Mouse (Mus musculus): ENCODE data around the gene Neurog2. TPM values are rescaled to one million over a fixed set of nuclear protein-coding genes. Genes with fewer than 3 reads are reported as not detected.

The Neurog2 gene
- polyA plus RNA-seq, 1 experiment from 2014 or later, result not detected

- no peak overlapping the region for H3K27ac ChIP-seq (ENCODE audit: low read length)
- H3K36me3 ChIP-seq (ENCODE audit: insufficient read depth, low read length), result no peaks in the 10 kb centered on the region
- H3K9ac ChIP-seq (replicated peaks; ENCODE audit: low read length), result no peak overlapping the region
- WGBS, result 59% methylated on average over 18 of the region's 18 CpGs
- no peak overlapping the region for H3K4me3 ChIP-seq (ENCODE audit: low read length)
- no peaks in the 10 kb centered on the region for H3K4me1 ChIP-seq (ENCODE audit: insufficient read depth, low read length)
- H3K27me3 ChIP-seq (ENCODE audit: insufficient read depth, low read length), result peaks cover 57% of the 10 kb centered on the region
- no peak overlapping the region for H3K4me2 ChIP-seq (replicated peaks; ENCODE audit: low read depth, low read length)
- no peak for ATAC-seq (ENCODE audit: low FRiP score, low TSS enrichment)
- no peaks in the 10 kb centered on the region for H3K9me3 ChIP-seq (ENCODE audit: low read length)
Observed at GRCm38 (mm10) chr3:127646156-127646825, 13.4 kb downstream of the Neurog2 start.

- ATAC-seq (ENCODE audit: low FRiP score, low TSS enrichment), result no peak
- Histone ChIP-seq H3K27ac (ENCODE audit: low read length) (no peak overlapping the region), H3K4me2 (replicated peaks; ENCODE audit: low read depth, low read length) (no peak overlapping the region), H3K36me3 (ENCODE audit: insufficient read depth, low read length) (no peaks in the 10 kb centered on the region), H3K27me3 (ENCODE audit: insufficient read depth, low read length) (peaks cover 4% of the 10 kb centered on the region), H3K9ac (replicated peaks; ENCODE audit: low read length) (no peak overlapping the region), H3K9me3 (ENCODE audit: low read length) (no peaks in the 10 kb centered on the region), H3K4me3 (ENCODE audit: low read length) (no peak overlapping the region), H3K4me1 (ENCODE audit: insufficient read depth, low read length) (no peaks in the 10 kb centered on the region)
- WGBS, result 67% methylated on average over 7 of the region's 7 CpGs
Observed at GRCm38 (mm10) chr3:127651742-127652653, 19.1 kb downstream of the Neurog2 start.

- Histone ChIP-seq H3K9ac (replicated peaks; ENCODE audit: low read length) (no peak overlapping the region), H3K36me3 (ENCODE audit: insufficient read depth, low read length) (no peaks in the 10 kb centered on the region), H3K4me3 (ENCODE audit: low read length) (no peak overlapping the region), H3K4me1 (ENCODE audit: insufficient read depth, low read length) (no peaks in the 10 kb centered on the region), H3K4me2 (replicated peaks; ENCODE audit: low read depth, low read length) (no peak overlapping the region), H3K27me3 (ENCODE audit: insufficient read depth, low read length) (no peaks in the 10 kb centered on the region), H3K27ac (ENCODE audit: low read length) (no peak overlapping the region), H3K9me3 (ENCODE audit: low read length) (no peaks in the 10 kb centered on the region)
- 81% methylated on average over 7 of the region's 7 CpGs for WGBS
- ATAC-seq (ENCODE audit: low FRiP score, low TSS enrichment), result no peak
Observed at GRCm38 (mm10) chr3:127660712-127661111, 27.8 kb downstream of the Neurog2 start.

GRCm38 (mm10) chr3:127661646-127662531, 29.0 kb downstream of the Neurog2 start:
- Histone ChIP-seq H3K27me3 (ENCODE audit: insufficient read depth, low read length) (no peaks in the 10 kb centered on the region), H3K36me3 (ENCODE audit: insufficient read depth, low read length) (no peaks in the 10 kb centered on the region), H3K4me1 (ENCODE audit: insufficient read depth, low read length) (no peaks in the 10 kb centered on the region), H3K9ac (replicated peaks; ENCODE audit: low read length) (no peak overlapping the region), H3K4me3 (ENCODE audit: low read length) (no peak overlapping the region), H3K27ac (ENCODE audit: low read length) (no peak overlapping the region), H3K4me2 (replicated peaks; ENCODE audit: low read depth, low read length) (no peak overlapping the region), H3K9me3 (ENCODE audit: low read length) (no peaks in the 10 kb centered on the region)
- ATAC-seq (ENCODE audit: low FRiP score, low TSS enrichment), result no peak
- 67% methylated on average over 22 of the region's 22 CpGs for WGBS

- Histone ChIP-seq H3K27ac (ENCODE audit: low read length) (no peak overlapping the region), H3K4me3 (ENCODE audit: low read length) (no peak overlapping the region), H3K4me2 (replicated peaks; ENCODE audit: low read depth, low read length) (no peak overlapping the region), H3K4me1 (ENCODE audit: insufficient read depth, low read length) (no peaks in the 10 kb centered on the region), H3K36me3 (ENCODE audit: insufficient read depth, low read length) (no peaks in the 10 kb centered on the region), H3K9ac (replicated peaks; ENCODE audit: low read length) (no peak overlapping the region), H3K9me3 (ENCODE audit: low read length) (no peaks in the 10 kb centered on the region), H3K27me3 (ENCODE audit: insufficient read depth, low read length) (no peaks in the 10 kb centered on the region)
- ATAC-seq (ENCODE audit: low FRiP score, low TSS enrichment), result no peak
- WGBS, result 85% methylated on average over 15 of the region's 15 CpGs
Observed at GRCm38 (mm10) chr3:127679703-127680102, 46.8 kb downstream of the Neurog2 start.

Other genes starting within 250 kb of the Neurog2 start
- gene Ank2, start 133.8 kb upstream of the Neurog2 start, polyA plus RNA-seq (2015; fragmentation: Nextera tagmentation; extraction: Ambion mirVana), result 7.5 and 10.8 TPM in 2 replicates
- gene Larp7, start 79.8 kb upstream of the Neurog2 start, polyA plus RNA-seq (2015; fragmentation: Nextera tagmentation; extraction: Ambion mirVana), result 43.2 and 58.3 TPM in 2 replicates
- 6.3 and 9.1 TPM in 2 replicates for gene Zgrf1, start 79.6 kb upstream of the Neurog2 start, polyA plus RNA-seq (2015; fragmentation: Nextera tagmentation; extraction: Ambion mirVana)
- gene Alpk1, start 147.4 kb downstream of the Neurog2 start, polyA plus RNA-seq (2015; fragmentation: Nextera tagmentation; extraction: Ambion mirVana), result 1.2 TPM in 2 replicates
- 4.3 and 5.4 TPM in 2 replicates for gene Tifa, start 156.7 kb downstream of the Neurog2 start, polyA plus RNA-seq (2015; fragmentation: Nextera tagmentation; extraction: Ambion mirVana)
- gene Ap1ar, start 204.4 kb downstream of the Neurog2 start, polyA plus RNA-seq (2015; fragmentation: Nextera tagmentation; extraction: Ambion mirVana), result 49.3 and 50.9 TPM in 2 replicates

Measured in kidney, embryonic 16.5 days (tissue).